ENCODE assay signal across 7 mouse cellular contexts in the genomic region with DNA sequence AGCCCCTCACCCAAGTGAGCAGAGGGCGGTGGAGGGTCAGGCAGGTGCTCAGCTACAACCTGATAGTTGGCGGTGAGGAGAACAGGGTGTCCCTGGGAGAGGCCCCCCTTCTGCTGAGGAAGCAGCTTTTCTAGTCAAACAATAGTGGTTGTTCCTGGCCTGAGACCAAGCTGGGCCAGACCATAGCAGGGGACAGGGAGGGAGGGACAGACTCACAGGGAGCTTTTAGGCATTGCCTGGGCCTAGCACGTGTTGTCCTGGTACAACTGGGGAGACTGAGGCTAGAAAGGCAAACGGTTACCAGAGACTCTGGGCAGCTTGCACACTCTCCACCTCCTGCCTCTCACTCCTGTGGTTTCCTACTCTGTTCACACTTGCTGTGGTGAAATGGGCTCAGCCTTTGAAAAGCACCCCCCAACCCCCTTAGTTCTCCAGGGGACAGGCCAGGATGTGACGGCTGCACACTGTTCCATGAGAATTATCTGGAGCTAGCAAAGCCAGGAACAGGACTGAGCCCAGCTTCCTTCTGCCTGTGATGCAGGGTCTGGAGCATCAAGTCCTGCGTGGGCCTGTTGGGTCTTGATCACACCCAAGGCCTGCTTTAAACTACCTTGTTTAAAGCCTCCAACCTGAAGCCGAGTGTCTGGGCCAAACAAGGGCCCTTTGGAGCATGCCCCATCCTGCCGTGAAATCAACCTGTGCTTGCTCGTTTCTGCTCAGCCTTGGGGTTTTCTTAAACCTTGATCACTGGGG. TPM values are rescaled to one million over a fixed set of nuclear protein-coding genes. Genes with fewer than 3 reads are reported as not detected.
DNase-seq lines count a peak whose midpoint lies in the region; ATAC-seq and TF ChIP-seq lines count a peak whose summit lies in the region.

No protein-coding gene starts in this region.

- peak; percentile 14; the same call in 1 of the 2 replicates for TF ChIP-seq POLR2A in testis, adult 2 months (IDR thresholded peaks at IDR 0.05; ENCODE audit: control insufficient read depth, low read depth, low read length)

- no peak for TF ChIP-seq CTCF in midbrain, postnatal 0 days (IDR thresholded peaks at IDR 0.05)
- no peak for TF ChIP-seq CTCF in testis, adult 2 months (IDR thresholded peaks at IDR 0.05; ENCODE audit: control insufficient read depth, insufficient read depth, insufficient replicate concordance, low read depth, low read length)

- peak overlapping the region; percentile 26 for H3K27ac ChIP-seq in midbrain, postnatal 0 days (ENCODE audit: low read depth, low read length)
- H3K27ac ChIP-seq in midbrain, embryonic 14.5 days (replicated peaks; ENCODE audit: low read depth, low read length) = no peak overlapping the region
- H3K27ac ChIP-seq in heart, embryonic 13.5 days (replicated peaks) = peak overlapping the region; percentile 72
- peak overlapping the region; percentile 22; the same call in 1 of the 2 replicates for H3K27ac ChIP-seq in testis, adult 2 months (ENCODE audit: control insufficient read depth, insufficient read depth, low read depth, low read length)

- ATAC-seq in midbrain, postnatal 0 days (ENCODE audit: low FRiP score) = peak; percentile 18; the same call in 1 of the 2 replicates
- no peak for ATAC-seq in midbrain, embryonic 14.5 days (ENCODE audit: low FRiP score, low TSS enrichment)
- ATAC-seq in heart, embryonic 13.5 days (ENCODE audit: extremely low read depth, insufficient number of reproducible peaks, low FRiP score, low TSS enrichment) = no peak
- ATAC-seq in monocyte, adult 5-6 weeks (replicated peaks; ENCODE audit: insufficient number of reproducible peaks, low FRiP score, low TSS enrichment, poor library complexity, severe bottlenecking) = no peak

- WGBS in midbrain, postnatal 0 days = 74% methylated on average over 9 of the region's 9 CpGs
- WGBS in midbrain, embryonic 14.5 days = 78% methylated on average over 9 of the region's 9 CpGs
- WGBS in heart, embryonic 13.5 days = 72% methylated on average over 9 of the region's 9 CpGs

- peak; percentile 40 for DNase-seq in midbrain, postnatal 0 days (ENCODE audit: low spot score)
- no peak for DNase-seq in midbrain, embryonic 14.5 days
- DNase-seq in kidney, postnatal 14 days = peak; percentile 85
- no peak for DNase-seq in right cerebral cortex, adult 2 months (ENCODE audit: low spot score in 2 of 2)

- peaks cover 15% of the 10 kb centered on the region for H3K27me3 ChIP-seq in midbrain, postnatal 0 days (ENCODE audit: insufficient read depth, low read length)
- peaks cover 18% of the 10 kb centered on the region for H3K27me3 ChIP-seq in midbrain, embryonic 14.5 days (ENCODE audit: control insufficient read depth, insufficient read depth, low read length)
- peaks cover 26% of the 10 kb centered on the region for H3K27me3 ChIP-seq in heart, embryonic 13.5 days (replicated peaks)
- H3K27me3 ChIP-seq in testis, adult 2 months (ENCODE audit: control insufficient read depth, insufficient read depth, low read length) = no peaks in the 10 kb centered on the region

- no peak overlapping the region for H3K4me2 ChIP-seq in midbrain, postnatal 0 days (ENCODE audit: low read depth, low read length, poor library complexity, severe bottlenecking)
- H3K4me2 ChIP-seq in midbrain, embryonic 14.5 days (ENCODE audit: low read length) = no peak overlapping the region
- H3K4me2 ChIP-seq in heart, embryonic 13.5 days = no peak overlapping the region

- peaks cover 41% of the 10 kb centered on the region for H3K36me3 ChIP-seq in midbrain, postnatal 0 days (ENCODE audit: insufficient read depth, low read length)
- peaks cover 40% of the 10 kb centered on the region for H3K36me3 ChIP-seq in midbrain, embryonic 14.5 days (ENCODE audit: control insufficient read depth, insufficient read depth, low read length)
- peaks cover 41% of the 10 kb centered on the region for H3K36me3 ChIP-seq in heart, embryonic 13.5 days
- H3K36me3 ChIP-seq in testis, adult 2 months (ENCODE audit: control insufficient read depth, insufficient read depth, low read length) = no peaks in the 10 kb centered on the region; the same call in 1 of the 2 replicates

- H3K9me3 ChIP-seq in midbrain, postnatal 0 days (ENCODE audit: low read length) = no peaks in the 10 kb centered on the region
- H3K9me3 ChIP-seq in midbrain, embryonic 14.5 days (ENCODE audit: control insufficient read depth, low read length) = peaks cover 5% of the 10 kb centered on the region; the same call in 1 of the 2 replicates
- no peaks in the 10 kb centered on the region for H3K9me3 ChIP-seq in heart, embryonic 13.5 days

- no peak overlapping the region for H3K9ac ChIP-seq in midbrain, postnatal 0 days (replicated peaks; ENCODE audit: low read length, poor library complexity, severe bottlenecking)
- H3K9ac ChIP-seq in midbrain, embryonic 14.5 days (replicated peaks; ENCODE audit: low read length) = no peak overlapping the region
- peak overlapping the region; percentile 41; the same call in 1 of the 2 replicates for H3K9ac ChIP-seq in heart, embryonic 13.5 days

- no peaks in the 10 kb centered on the region for H3K4me1 ChIP-seq in midbrain, postnatal 0 days (ENCODE audit: insufficient read depth, low read length)
- H3K4me1 ChIP-seq in midbrain, embryonic 14.5 days (ENCODE audit: control insufficient read depth, insufficient read depth, low read length) = peaks cover 8% of the 10 kb centered on the region; the same call in 1 of the 2 replicates
- H3K4me1 ChIP-seq in heart, embryonic 13.5 days = peaks cover 32% of the 10 kb centered on the region
- H3K4me1 ChIP-seq in testis, adult 2 months (ENCODE audit: control insufficient read depth, insufficient read depth, low read length) = peaks cover 20% of the 10 kb centered on the region

- H3K4me3 ChIP-seq in midbrain, postnatal 0 days (ENCODE audit: low read depth, low read length) = no peak overlapping the region
- H3K4me3 ChIP-seq in midbrain, embryonic 14.5 days (replicated peaks; ENCODE audit: low read depth, low read length) = no peak overlapping the region
- H3K4me3 ChIP-seq in heart, embryonic 13.5 days = no peak overlapping the region
- no peak overlapping the region for H3K4me3 ChIP-seq in testis, adult 2 months (ENCODE audit: control insufficient read depth, low read depth, low read length)

RNA-seq across cellular contexts. Expression of a gene that starts 1.6 kb away (rescaled TPM):
- 9.7 and 10.6 TPM in 2 replicates for total RNA-seq in midbrain, postnatal 0 days (2014; rRNA removed)
- 4.9 and 7.5 TPM in 2 replicates for polyA plus RNA-seq in midbrain, postnatal 0 days (2015; fragmentation: Nextera tagmentation; extraction: Ambion mirVana)
- polyA plus RNA-seq in midbrain, embryonic 14.5 days (2014; fragmentation: Nextera tagmentation; extraction: Ambion mirVana) = 1.6 and 2.1 TPM in 2 replicates
- polyA plus RNA-seq in heart, embryonic 13.5 days (2015; fragmentation: Nextera tagmentation; extraction: Ambion mirVana) = 3.5 and 4.6 TPM in 2 replicates
- polyA plus RNA-seq in testis, adult 2 months (2012; rRNA removed) = 7.6 and 7.7 TPM in 2 replicates
- 0.64 to 8.6 TPM (median 2.4 TPM) in 3 replicates for total RNA-seq in monocyte, adult 5-6 weeks (2017)

RNA-seq across cellular contexts. Expression of a gene that starts 19.8 kb away (rescaled TPM):
- 0.16 TPM in 1 of 2 replicates, not detected in the other for total RNA-seq in midbrain, postnatal 0 days (2014; rRNA removed)
- polyA plus RNA-seq in midbrain, postnatal 0 days (2015; fragmentation: Nextera tagmentation; extraction: Ambion mirVana) = 0.10 and 0.14 TPM in 2 replicates
- 0.12 TPM in 1 of 2 replicates, not detected in the other for polyA plus RNA-seq in midbrain, embryonic 14.5 days (2014; fragmentation: Nextera tagmentation; extraction: Ambion mirVana)
- polyA plus RNA-seq in heart, embryonic 13.5 days (2015; fragmentation: Nextera tagmentation; extraction: Ambion mirVana) = 0.08 TPM in 1 of 2 replicates, not detected in the other
- not detected in 2 replicates for polyA plus RNA-seq in testis, adult 2 months (2012; rRNA removed)
- total RNA-seq in monocyte, adult 5-6 weeks (2017) = 75.5 to 155 TPM (median 106 TPM) in 3 replicates

RNA-seq across cellular contexts. Expression of a gene that starts 29.8 kb away (rescaled TPM):
- 41.9 and 48.4 TPM in 2 replicates for total RNA-seq in midbrain, postnatal 0 days (2014; rRNA removed)
- polyA plus RNA-seq in midbrain, postnatal 0 days (2015; fragmentation: Nextera tagmentation; extraction: Ambion mirVana) = 31.9 and 36.2 TPM in 2 replicates
- 21.5 and 23.8 TPM in 2 replicates for polyA plus RNA-seq in midbrain, embryonic 14.5 days (2014; fragmentation: Nextera tagmentation; extraction: Ambion mirVana)
- polyA plus RNA-seq in heart, embryonic 13.5 days (2015; fragmentation: Nextera tagmentation; extraction: Ambion mirVana) = 13.6 and 14.0 TPM in 2 replicates
- 40.6 and 42.1 TPM in 2 replicates for polyA plus RNA-seq in testis, adult 2 months (2012; rRNA removed)
- 9.5 to 17.6 TPM (median 16.9 TPM) in 3 replicates for total RNA-seq in monocyte, adult 5-6 weeks (2017)

RNA-seq across cellular contexts. Expression of a gene that starts 40.9 kb away (rescaled TPM):
- 0.05 TPM in 2 replicates for total RNA-seq in midbrain, postnatal 0 days (2014; rRNA removed)
- 0.05 TPM in 1 of 2 replicates, not detected in the other for polyA plus RNA-seq in midbrain, postnatal 0 days (2015; fragmentation: Nextera tagmentation; extraction: Ambion mirVana)
- polyA plus RNA-seq in midbrain, embryonic 14.5 days (2014; fragmentation: Nextera tagmentation; extraction: Ambion mirVana) = not detected in 2 replicates
- 0.10 and 0.56 TPM in 2 replicates for polyA plus RNA-seq in heart, embryonic 13.5 days (2015; fragmentation: Nextera tagmentation; extraction: Ambion mirVana)
- 0.21 and 0.28 TPM in 2 replicates for polyA plus RNA-seq in testis, adult 2 months (2012; rRNA removed)
- 0.29 to 1.1 TPM (median 0.32 TPM) in 3 replicates for total RNA-seq in monocyte, adult 5-6 weeks (2017)

RNA-seq across cellular contexts. Expression of a gene that starts 56.3 kb away (rescaled TPM):
- 46.0 and 49.6 TPM in 2 replicates for total RNA-seq in midbrain, postnatal 0 days (2014; rRNA removed)
- 34.2 and 37.3 TPM in 2 replicates for polyA plus RNA-seq in midbrain, postnatal 0 days (2015; fragmentation: Nextera tagmentation; extraction: Ambion mirVana)
- polyA plus RNA-seq in midbrain, embryonic 14.5 days (2014; fragmentation: Nextera tagmentation; extraction: Ambion mirVana) = 47.6 and 64.3 TPM in 2 replicates
- 33.3 TPM in 2 replicates for polyA plus RNA-seq in heart, embryonic 13.5 days (2015; fragmentation: Nextera tagmentation; extraction: Ambion mirVana)
- 32.9 and 35.1 TPM in 2 replicates for polyA plus RNA-seq in testis, adult 2 months (2012; rRNA removed)
- 14.2 to 26.6 TPM (median 15.3 TPM) in 3 replicates for total RNA-seq in monocyte, adult 5-6 weeks (2017)

Comparison
In these comparisons a context has a peak if more than half of its experiments do, and no peak if none do; other contexts are left out.
1. DNase-seq: peak in midbrain, postnatal 0 days (single experiment) and kidney, postnatal 14 days (single experiment); none in midbrain, embryonic 14.5 days (single experiment) and right cerebral cortex, adult 2 months (0 of 2).